Comparison of ENCODE assay signal across 9 mouse cellular contexts in the genomic region with DNA sequence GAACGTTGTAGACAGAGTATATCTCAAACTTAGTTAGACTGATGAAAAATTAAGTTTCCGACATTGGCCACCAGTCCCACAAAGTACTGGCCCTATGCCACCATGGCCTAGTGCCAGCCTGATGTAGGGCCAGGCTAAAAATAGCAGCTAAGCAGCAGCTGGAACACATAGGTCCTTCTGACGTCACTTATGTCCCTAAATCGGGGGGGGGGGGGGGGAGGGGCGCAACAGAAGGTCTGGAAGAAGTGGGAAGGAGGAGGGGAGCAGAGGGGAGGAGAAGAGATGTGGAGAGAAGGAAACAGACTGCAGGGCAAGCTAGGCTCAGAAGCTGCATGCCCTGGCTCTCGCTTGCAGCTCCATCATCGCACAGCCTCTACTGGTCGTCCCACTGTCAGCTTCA.
DNase-seq lines count a peak whose midpoint lies in the region; ATAC-seq lines count a peak whose summit lies in the region.
"Had no signal": no experiment of that assay in that cellular context is flagged by ENCODE, and none has a peak within 500 bp of the region (broad histone marks: within the 10 kb centered on the region; RNA-seq: fewer than 3 reads in every experiment).

No protein-coding gene starts in this region.

- H3K4me2 ChIP-seq in limb, embryonic 13.5 days (replicated peaks), result no peak overlapping the region
- peak overlapping the region; percentile 9; the same call in 1 of the 2 replicates for H3K4me2 ChIP-seq in heart, embryonic 16.5 days (ENCODE audit: low read depth, low read length)
- H3K4me2 ChIP-seq in lung, embryonic 15.5 days, result peak overlapping the region; percentile 7; the same call in 1 of the 2 replicates

- H3K4me3 ChIP-seq in limb, embryonic 13.5 days, result no peak overlapping the region
- H3K4me3 ChIP-seq in limb, embryonic 10.5 days, result no peak overlapping the region
- no peak overlapping the region for H3K4me3 ChIP-seq in heart, embryonic 16.5 days (ENCODE audit: low read length)
- no peak overlapping the region for H3K4me3 ChIP-seq in lung, embryonic 15.5 days

- no peaks in the 10 kb centered on the region for H3K36me3 ChIP-seq in limb, embryonic 13.5 days
- H3K36me3 ChIP-seq in limb, embryonic 10.5 days, result peaks cover 5% of the 10 kb centered on the region
- 0 out of 2 replicates have a peak, but pooled peaks cover 4% of the 10 kb centered on the region for H3K36me3 ChIP-seq in heart, embryonic 16.5 days (ENCODE audit: control insufficient read depth, insufficient read depth)
- H3K36me3 ChIP-seq in lung, embryonic 15.5 days, result no peaks in the 10 kb centered on the region

- WGBS in limb, embryonic 13.5 days, result 61% methylated on average over 7 of the region's 8 CpGs
- WGBS in limb, embryonic 10.5 days, result 81% methylated on average over 7 of the region's 8 CpGs
- 31% methylated on average over 7 of the region's 8 CpGs for WGBS in heart, embryonic 16.5 days
- WGBS in lung, embryonic 15.5 days, result 36% methylated on average over 7 of the region's 8 CpGs

- H3K9ac ChIP-seq in limb, embryonic 13.5 days, result no peak overlapping the region
- H3K9ac ChIP-seq in heart, embryonic 16.5 days (ENCODE audit: low read length), result no peak overlapping the region
- H3K9ac ChIP-seq in lung, embryonic 15.5 days, result no peak overlapping the region

- DNase-seq in limb, embryonic 10.5 days (ENCODE audit: low spot score), result no peak
- DNase-seq in adrenal gland, postnatal 25 days, result peak; percentile 72
- DNase-seq in embryo, embryonic 9.5 days (ENCODE audit: extremely low spot score), result no peak
- no peak for DNase-seq in layer of hippocampus, adult 11-12 months (ENCODE audit: low spot score)
- DNase-seq: layer of hippocampus, adult 9-11 months had no signal

- no peak overlapping the region for H3K27ac ChIP-seq in limb, embryonic 13.5 days
- no peak overlapping the region for H3K27ac ChIP-seq in limb, embryonic 10.5 days
- no peak overlapping the region for H3K27ac ChIP-seq in heart, embryonic 16.5 days (ENCODE audit: low read length)
- peak overlapping the region; percentile 45; the same call in 1 of the 2 replicates for H3K27ac ChIP-seq in lung, embryonic 15.5 days

- peaks cover 21% of the 10 kb centered on the region for H3K4me1 ChIP-seq in limb, embryonic 13.5 days
- H3K4me1 ChIP-seq in limb, embryonic 10.5 days, result peaks cover 26% of the 10 kb centered on the region
- H3K4me1 ChIP-seq in heart, embryonic 16.5 days (ENCODE audit: control insufficient read depth, insufficient read depth, low read length), result peaks cover 5% of the 10 kb centered on the region
- H3K4me1 ChIP-seq in lung, embryonic 15.5 days, result peaks cover 25% of the 10 kb centered on the region

- H3K9me3 ChIP-seq in limb, embryonic 13.5 days, result 0 out of 2 replicates have a peak, but pooled peaks cover 3% of the 10 kb centered on the region
- H3K9me3 ChIP-seq in limb, embryonic 10.5 days (replicated peaks), result no peaks in the 10 kb centered on the region
- H3K9me3 ChIP-seq in heart, embryonic 16.5 days (replicated peaks; ENCODE audit: control insufficient read depth, low read length), result peaks cover 5% of the 10 kb centered on the region
- H3K9me3 ChIP-seq in lung, embryonic 15.5 days, result no peaks in the 10 kb centered on the region

- H3K27me3 ChIP-seq in limb, embryonic 13.5 days, result no peaks in the 10 kb centered on the region
- no peaks in the 10 kb centered on the region for H3K27me3 ChIP-seq in limb, embryonic 10.5 days (ENCODE audit: low read depth, poor library complexity, severe bottlenecking)
- H3K27me3 ChIP-seq in heart, embryonic 16.5 days (ENCODE audit: control insufficient read depth, insufficient read depth, low read length), result no peaks in the 10 kb centered on the region
- H3K27me3 ChIP-seq in lung, embryonic 15.5 days, result no peaks in the 10 kb centered on the region

- peak; percentile 40; the same call in 1 of the 2 replicates for ATAC-seq in limb, embryonic 13.5 days (ENCODE audit: low FRiP score, low read depth)
- ATAC-seq in heart, embryonic 16.5 days (replicated peaks; ENCODE audit: extremely low read depth, insufficient read depth, low FRiP score), result peak; percentile 58
- peak; percentile 80 for ATAC-seq in lung, embryonic 15.5 days (ENCODE audit: borderline replicate concordance, extremely low read depth, low FRiP score, low TSS enrichment)
- no peak; the same call in 1 of the 2 replicates for ATAC-seq in megakaryocyte progenitor cell, adult 5-6 weeks (replicated peaks; ENCODE audit: poor library complexity)
